Mouse (Mus musculus) CD4-positive helper T cell, adult 2 months (primary cell): ENCODE measurements around the gene Psmd14.
A peak's percentile ranks its signal among the peaks of the same experiment; 100 is the strongest.

Source experiments
- DNase-seq: peaks from one replicate; pipeline ENCODE4 v3.0.0-alpha.2; 2012; ENCODE audit warnings: low read depth, missing footprints, low spot score

Gene Psmd14

DNA sequence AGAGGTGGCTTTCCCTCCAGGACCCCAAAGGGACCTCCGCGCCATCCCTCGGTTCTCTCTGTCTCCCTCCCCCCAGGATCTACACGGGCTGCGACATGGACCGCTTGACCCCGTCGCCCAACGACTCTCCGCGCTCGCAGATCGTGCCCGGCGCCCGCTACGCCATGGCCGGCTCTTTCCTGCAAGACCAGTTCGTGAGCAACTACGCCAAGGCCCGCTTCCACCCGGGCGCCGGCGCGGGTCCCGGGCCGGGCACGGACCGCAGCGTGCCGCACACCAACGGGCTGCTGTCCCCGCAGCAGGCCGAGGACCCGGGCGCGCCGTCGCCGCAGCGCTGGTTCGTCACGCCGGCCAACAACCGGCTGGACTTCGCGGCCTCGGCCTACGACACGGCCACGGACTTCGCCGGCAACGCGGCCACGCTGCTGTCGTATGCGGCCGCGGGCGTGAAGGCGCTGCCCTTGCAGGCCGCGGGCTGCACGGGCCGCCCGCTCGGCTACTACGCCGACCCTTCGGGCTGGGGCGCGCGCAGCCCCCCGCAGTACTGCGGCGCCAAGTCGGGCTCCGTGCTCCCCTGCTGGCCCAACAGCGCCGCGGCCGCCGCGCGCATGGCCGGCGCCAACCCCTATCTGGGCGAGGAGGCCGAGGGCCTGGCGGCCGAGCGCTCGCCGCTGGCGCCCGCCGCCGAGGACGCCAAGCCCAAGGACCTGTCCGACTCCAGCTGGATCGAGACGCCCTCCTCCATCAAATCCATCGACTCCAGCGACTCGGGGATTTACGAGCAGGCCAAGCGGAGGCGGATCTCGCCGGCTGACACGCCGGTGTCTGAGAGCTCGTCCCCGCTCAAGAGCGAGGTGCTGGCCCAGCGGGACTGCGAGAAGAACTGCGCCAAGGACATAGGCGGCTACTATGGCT lies 100.3 kb downstream of the Psmd14 start:
- DNase-seq = peak; percentile 40

DNA sequence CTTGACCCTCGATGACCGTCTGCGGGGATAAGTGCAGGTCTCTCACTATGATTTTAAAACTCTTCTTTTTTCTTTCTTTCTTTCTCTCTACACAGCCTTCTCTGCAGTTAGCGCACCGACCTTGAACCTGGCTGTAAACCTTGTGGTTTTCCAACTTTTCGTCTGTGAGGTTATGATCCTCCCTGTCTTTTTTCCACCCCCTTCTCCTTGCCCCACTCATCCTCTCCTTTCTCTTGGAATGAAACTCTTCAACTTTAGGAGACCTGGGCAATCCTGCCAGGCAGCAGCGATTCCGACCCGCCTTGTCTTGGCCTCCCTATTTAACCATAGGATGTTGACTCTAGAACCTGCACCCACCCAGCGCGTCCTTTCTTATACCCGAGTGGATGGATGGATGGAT lies 101.0 kb downstream of the Psmd14 start:
- peak; percentile 9 for DNase-seq

DNA sequence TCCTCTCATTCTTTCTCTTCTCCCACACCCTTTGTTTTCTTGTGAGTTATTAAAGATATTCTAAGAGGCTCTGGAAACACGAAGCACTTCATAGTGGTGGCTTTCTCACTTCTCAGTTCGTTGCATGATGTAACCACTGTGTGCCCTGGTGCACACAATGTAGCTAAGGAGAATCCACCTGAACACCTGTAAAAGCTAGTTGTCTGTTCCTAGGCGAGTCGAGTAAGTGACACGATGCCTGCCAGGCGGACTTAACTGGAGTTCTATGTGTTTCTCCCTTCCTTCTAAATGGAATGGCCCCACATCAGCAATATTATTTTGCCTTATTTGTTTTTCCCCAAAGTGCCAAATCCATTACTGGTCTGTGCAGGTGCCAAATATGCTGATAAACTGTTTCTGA lies 101.6 kb downstream of the Psmd14 start:
- DNase-seq = peak; percentile 8

DNA sequence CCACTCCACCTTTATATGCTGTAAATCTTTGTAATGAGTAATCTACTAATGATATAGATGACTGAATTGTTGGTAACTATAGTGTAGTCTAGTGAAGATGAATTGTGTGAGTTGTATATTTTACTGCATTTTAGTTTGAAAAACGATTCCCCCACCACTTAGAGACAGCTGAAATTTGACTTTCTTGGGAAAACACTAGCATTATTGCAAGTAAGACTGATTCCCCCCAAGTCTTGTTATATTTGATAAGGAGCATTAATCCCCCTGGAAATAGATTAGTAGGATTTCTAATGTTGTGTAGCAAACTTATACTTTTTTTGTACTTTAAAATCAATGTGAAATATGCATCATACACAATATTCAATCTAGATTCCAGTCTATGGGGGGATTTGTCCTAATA lies 102.0 kb downstream of the Psmd14 start:
- DNase-seq = peak; percentile 2

DNA sequence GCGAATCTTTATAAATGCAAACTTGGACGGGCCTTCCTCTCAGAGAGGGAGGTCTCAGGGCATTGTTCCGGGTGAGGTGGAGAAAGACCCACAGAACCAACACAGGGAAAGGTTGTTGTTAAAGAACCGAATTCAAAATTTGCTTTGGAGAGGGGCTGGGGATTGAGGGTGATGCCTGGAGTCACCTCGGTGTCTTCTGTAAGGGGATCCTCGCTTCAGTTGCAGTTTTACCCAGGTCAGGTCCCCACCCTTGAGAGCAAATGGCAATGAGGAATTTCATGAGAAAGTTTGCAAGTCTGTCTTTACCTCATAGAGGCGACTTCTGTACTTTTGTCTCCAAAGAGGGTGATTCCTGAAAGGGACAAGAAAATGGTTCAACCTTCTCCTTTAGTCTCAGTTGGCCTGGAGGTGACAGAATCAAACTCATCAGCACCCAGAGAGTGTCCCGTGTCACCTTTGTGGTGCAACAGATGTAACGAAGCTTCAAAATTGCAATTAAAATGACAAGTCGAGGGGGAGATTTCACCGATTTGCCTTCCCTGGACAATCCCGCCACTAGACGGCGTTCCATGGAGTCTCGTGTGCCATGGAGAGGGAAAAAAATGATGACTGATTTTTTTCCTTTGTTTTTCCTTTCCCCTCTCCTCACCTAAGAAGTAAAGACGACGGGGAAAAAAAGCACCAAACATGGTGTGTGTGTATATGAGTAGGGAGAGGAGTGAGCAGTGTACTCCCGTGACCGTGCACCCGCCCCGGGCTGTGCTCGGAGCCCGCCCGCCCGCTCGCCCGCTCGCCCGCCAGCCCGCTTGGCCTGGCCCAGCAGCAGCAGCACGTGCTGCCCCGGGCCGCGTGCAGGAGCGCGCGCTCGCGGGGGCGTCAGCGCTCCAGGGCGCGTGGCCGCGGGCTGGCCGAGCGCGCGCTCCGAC lies 103.3 kb downstream of the Psmd14 start:
- peak; percentile 5 for DNase-seq

DNA sequence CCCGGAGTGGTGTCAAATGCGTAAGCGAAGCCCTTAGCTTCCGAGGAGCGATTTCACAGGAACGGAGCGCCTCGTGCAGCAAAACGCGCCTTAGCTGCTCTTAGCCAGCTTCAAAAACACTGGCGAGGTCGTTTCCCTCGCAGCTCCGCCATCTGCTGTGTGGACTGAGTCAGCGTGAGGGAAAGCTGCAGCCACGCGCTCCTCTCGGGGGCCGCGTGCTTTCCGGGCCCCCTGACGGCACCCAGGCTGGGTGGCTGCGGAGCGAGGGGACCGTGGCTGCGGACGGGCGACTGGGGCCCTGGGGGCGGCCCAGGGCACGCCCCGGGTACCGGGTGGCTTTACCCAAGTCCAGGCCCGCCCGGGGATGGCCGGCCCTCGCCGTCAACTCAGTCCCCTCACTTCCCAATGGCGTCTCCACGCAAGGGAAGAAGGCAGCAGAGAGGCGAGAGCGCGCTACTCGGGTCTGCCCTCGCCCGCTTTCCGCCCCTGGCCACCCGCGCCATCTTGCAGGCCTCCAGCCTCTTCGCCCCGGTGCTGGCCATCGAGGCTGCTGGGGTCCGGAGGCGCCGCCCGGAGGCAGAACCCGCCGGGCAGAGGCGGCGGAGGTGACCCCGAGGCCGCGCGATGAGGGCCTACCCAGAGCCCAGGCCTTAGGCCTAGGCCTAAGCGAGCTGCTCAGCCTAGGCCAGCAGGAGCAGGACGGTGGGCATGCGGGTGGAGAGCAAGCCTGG lies 104.3 kb downstream of the Psmd14 start:
- DNase-seq = peak; percentile 10

DNA sequence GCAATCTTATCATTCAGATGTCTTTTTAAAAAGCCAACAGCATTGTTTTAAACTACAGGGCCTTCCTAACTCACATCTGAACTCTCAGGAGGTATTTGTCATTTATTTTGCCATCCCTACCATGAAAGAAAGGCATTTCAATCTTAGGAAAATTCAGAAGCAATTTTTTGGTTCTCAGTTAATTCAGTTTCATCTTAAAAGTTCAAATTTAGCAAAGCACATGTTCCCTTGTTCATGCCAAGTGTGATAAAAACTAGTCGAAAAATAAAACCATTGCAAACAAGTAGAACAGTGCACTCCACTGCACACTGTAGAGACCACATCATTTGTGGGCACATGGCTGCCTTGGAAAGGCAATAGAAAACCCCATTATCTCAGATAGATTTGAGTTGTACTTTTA lies 106.7 kb downstream of the Psmd14 start:
- DNase-seq = no peak

DNA sequence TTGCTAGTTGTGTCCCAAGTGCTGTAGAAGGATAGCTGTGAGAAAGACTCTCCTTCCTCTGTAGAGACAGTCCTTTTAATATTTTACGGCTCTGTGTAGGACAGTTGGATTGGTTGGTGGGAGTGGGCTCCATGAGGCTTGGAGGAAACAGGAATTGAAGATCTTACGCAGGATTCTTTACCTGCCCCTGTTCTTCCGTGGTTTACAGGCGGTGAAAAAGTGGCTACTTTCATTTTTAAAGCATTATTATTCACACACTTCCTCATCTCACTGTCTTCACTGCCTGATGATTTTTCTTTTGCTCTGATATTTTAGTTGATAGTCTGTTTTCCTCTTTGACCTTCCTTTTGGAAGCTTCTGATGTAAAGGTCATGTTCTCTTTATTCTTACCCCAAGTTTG lies 108.7 kb downstream of the Psmd14 start:
- no peak for DNase-seq

DNA sequence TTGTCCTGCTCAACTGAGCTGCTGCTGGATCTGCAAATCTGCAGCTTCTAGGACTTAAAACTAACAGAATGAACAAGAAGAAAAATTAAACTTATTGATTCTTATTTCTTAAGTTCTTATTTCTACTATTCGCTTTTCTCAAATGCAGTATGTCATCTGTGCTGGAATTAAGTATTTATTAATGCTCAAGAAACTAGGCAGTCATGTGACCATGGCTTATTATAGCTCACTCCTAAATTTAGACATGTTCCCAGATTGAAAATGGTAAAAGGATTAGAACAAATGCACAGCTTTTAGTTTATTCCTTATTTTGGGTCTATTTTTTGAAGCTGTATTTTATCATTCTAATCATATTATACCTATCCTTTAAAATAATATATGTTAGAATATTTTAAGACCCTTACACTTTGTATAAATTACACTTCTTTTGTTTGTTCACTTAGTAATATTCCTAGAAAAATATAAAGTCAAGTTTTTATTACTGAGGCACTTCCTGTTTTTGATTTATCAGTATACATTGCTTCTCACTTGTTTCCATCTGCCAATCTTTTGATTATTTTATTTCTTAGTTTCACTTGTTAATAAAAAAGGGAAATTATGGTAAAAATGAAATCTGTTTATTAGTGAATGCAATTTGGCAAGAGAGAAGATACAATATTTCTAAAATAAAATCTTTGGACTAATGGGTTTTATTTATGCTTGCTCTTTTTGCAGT lies 112.1 kb downstream of the Psmd14 start:
- DNase-seq = no peak

DNA sequence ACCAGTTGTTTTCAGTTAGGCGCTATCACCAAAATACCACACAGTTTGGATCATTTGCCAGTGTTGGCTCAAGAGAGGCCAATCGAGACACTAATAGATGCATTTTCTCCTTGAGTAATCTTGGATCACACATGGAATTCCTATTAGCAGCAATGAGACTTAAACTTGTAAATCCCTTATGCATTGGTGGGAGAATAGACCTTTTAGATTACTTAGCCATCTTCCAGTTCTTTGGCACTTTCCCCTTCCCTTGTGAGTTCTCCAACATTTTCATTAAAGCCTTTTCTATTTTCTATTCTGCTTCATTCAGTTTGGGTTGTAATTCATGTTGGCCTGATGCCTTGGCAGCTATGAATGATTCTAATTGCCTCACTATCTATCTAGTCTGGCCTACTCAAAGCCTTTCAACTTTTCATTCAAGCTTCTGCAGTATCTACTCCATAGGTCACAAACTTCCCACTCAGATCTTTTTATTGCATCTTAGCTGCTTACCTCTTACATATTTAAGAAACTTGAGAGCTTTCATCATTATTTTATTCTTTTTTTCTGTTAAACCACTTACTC lies 125.8 kb downstream of the Psmd14 start:
- no peak for DNase-seq
